12 mouse cellular contexts compared by ENCODE assay signal in genomic region chr16:93877612-93878380, GRCm38 (mm10).
"Had no signal": no experiment of that assay in that cellular context is flagged by ENCODE, and none has a peak within 500 bp of the region (broad histone marks: within the 10 kb centered on the region; RNA-seq: fewer than 3 reads in every experiment).

No protein-coding gene starts in this region.

- DNase-seq: kidney, postnatal 36 days; layer of hippocampus, adult 9-11 months; layer of hippocampus, postnatal 36 days; lung, postnatal 14 days; right cerebral cortex, postnatal 14 days; thymus, postnatal 4 days had no signal

- H3K9ac ChIP-seq: limb, embryonic 15.5 days; liver, embryonic 12.5 days; lung, embryonic 15.5 days; midbrain, embryonic 12.5 days had no signal

- H3K4me1 ChIP-seq: limb, embryonic 15.5 days; lung, embryonic 15.5 days; midbrain, embryonic 12.5 days had no signal

- H3K4me3 ChIP-seq: limb, embryonic 15.5 days; liver, embryonic 12.5 days; lung, embryonic 15.5 days; midbrain, embryonic 12.5 days had no signal

- H3K9me3 ChIP-seq: limb, embryonic 15.5 days; liver, embryonic 12.5 days; lung, embryonic 15.5 days; midbrain, embryonic 12.5 days had no signal

- H3K27me3 ChIP-seq: limb, embryonic 15.5 days; liver, embryonic 12.5 days; lung, embryonic 15.5 days had no signal

- ATAC-seq: liver, embryonic 12.5 days; midbrain, embryonic 16.5 days had no signal

- H3K27ac ChIP-seq: kidney, postnatal 0 days; limb, embryonic 15.5 days; liver, embryonic 12.5 days; lung, embryonic 15.5 days; midbrain, embryonic 12.5 days had no signal

- H3K4me2 ChIP-seq: limb, embryonic 15.5 days; liver, embryonic 12.5 days; lung, embryonic 15.5 days; midbrain, embryonic 12.5 days had no signal
